Mouse (Mus musculus): ENCODE results near the gene Il22ra1. TPM values are rescaled to one million over a fixed set of nuclear protein-coding genes. Genes with fewer than 3 reads are reported as not detected.
A peak's percentile ranks its signal among the peaks of the same experiment; 100 is the strongest.

Il22ra1 gene
- total and polyA plus RNA-seq, 2 experiments: 1.4 to 4.1 TPM

DNA sequence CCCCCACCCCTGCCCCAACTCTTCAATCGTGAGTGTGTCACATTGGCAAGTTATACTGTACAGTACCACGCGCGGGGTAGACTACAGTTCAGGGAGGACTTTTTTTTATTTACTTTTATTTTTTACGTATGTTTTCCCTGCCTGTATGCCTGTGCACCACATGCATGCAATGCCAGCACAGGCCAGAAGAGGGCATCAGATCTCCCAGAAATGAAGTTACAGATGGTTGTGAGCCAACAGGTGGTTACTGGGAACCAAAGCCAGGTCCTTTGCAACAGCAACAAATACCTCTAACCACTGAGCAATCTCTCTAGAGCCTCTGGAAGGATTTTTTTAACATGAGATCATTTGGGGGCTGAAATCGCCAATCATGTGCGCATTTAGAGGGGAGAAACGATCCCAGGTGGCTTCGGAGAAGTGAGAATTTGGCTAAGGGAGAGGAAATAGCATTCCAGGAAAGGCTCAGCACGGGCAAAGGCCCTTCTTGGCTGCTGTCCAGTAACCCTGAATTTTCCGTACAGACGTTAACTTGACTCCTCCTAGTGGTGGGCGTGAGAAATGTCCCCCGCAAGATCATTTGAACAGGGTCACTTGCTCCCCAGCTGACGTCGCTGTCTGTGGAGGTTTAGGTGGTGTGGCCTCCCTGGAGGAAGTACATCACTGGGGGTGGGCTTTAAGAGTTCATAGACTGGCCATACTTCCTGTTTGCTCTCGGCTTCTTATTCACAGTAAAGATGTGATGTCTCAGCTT lies 5.3 kb upstream of the Il22ra1 start:
- no peak for DNase-seq (ENCODE audit: extremely low read depth, low read depth, low spot score)
- H3K4me1 ChIP-seq (ENCODE audit: control insufficient read depth, insufficient read depth, low read length): peaks cover 4% of the 10 kb centered on the region; the same call in 1 of the 2 replicates

DNA sequence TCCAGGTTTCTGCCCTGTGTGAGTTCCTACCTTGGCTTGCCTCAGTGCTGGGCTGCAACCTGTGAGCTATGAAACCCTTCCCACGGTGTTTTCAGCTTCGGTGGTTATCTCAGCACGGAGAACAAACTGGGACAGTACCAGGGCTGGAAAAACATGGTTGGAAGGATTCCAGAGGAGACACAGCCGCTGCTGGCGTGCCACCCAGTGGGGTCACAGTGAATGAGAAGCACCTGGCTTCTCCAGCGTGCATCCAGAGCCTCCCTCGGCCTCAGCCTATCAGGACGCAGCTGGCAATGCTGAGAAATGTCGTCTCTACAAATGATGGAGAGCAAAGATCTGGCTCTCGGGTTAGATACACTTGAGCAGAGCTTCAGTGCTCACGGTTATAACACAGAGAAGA lies 1.6 kb upstream of the Il22ra1 start:
- Histone ChIP-seq H3K4me1 (ENCODE audit: control insufficient read depth, insufficient read depth, low read length) (peaks cover 14% of the 10 kb centered on the region), H3K36me3 (ENCODE audit: control insufficient read depth, insufficient read depth, low read length) (no peaks in the 10 kb centered on the region), H3K79me2 (ENCODE audit: control insufficient read depth, insufficient read depth, low read length) (no peaks in the 10 kb centered on the region), H3K27ac (replicated peaks; ENCODE audit: insufficient read depth, low read depth, low read length) (no peak overlapping the region), H3K4me3 (ENCODE audit: insufficient read depth, low read depth, low read length) (no peak overlapping the region), H3K27me3 (ENCODE audit: control insufficient read depth, insufficient read depth, low read length) (no peaks in the 10 kb centered on the region), H3K9ac (ENCODE audit: low read depth, low read length) (no peak overlapping the region)
- no peak for TF ChIP-seq CTCF (IDR thresholded peaks at IDR 0.05; ENCODE audit: low read depth, low read length)
- TF ChIP-seq POLR2A (IDR thresholded peaks at IDR 0.05; ENCODE audit: extremely low read depth, insufficient read depth, low read length): no peak
- peak; percentile 51 for DNase-seq (ENCODE audit: extremely low read depth, low read depth, low spot score)
- 32% methylated on average over 11 of the region's 11 CpGs for WGBS

More for the DNA sequence above, 5.3 kb upstream of the Il22ra1 start:
- no peak overlapping the region for H3K9ac ChIP-seq (ENCODE audit: low read depth, low read length)
- no peak overlapping the region for H3K4me3 ChIP-seq (ENCODE audit: insufficient read depth, low read depth, low read length)
- no peaks in the 10 kb centered on the region for H3K27me3 ChIP-seq (ENCODE audit: control insufficient read depth, insufficient read depth, low read length)
- H3K27ac ChIP-seq (replicated peaks; ENCODE audit: insufficient read depth, low read depth, low read length): no peak overlapping the region
- H3K36me3 ChIP-seq (ENCODE audit: control insufficient read depth, insufficient read depth, low read length): no peaks in the 10 kb centered on the region
- H3K79me2 ChIP-seq (ENCODE audit: control insufficient read depth, insufficient read depth, low read length): no peaks in the 10 kb centered on the region
- WGBS: 77% methylated on average over 17 of the region's 17 CpGs
- no peak for TF ChIP-seq POLR2A (IDR thresholded peaks at IDR 0.05; ENCODE audit: extremely low read depth, insufficient read depth, low read length)
- peak; percentile 50 for TF ChIP-seq CTCF (IDR thresholded peaks at IDR 0.05; ENCODE audit: low read depth, low read length)

DNA sequence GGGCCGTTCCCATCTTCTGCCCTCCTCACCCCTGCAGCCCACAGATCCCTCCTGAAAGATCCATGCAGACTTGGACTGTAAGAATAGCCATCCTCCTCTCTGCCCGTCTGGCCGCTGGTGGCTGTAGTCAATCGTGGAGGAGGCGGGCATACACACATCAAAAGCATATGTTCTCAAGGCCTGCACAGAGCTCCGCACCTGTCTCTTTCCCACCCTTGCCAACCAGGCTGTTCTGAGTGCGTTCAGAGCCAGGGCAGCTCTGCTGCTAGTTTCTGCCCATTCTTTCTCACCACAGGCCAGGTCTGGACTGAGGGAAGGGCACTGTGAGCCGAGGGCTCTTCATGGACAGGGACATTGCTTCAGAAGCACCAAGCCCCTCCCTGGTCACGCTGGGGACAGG lies 2.2 kb downstream of the Il22ra1 start:
- DNase-seq (ENCODE audit: extremely low read depth, low read depth, low spot score): no peak
- Histone ChIP-seq H3K27me3 (ENCODE audit: control insufficient read depth, insufficient read depth, low read length) (no peaks in the 10 kb centered on the region), H3K79me2 (ENCODE audit: control insufficient read depth, insufficient read depth, low read length) (no peaks in the 10 kb centered on the region), H3K4me3 (ENCODE audit: insufficient read depth, low read depth, low read length) (no peak overlapping the region), H3K9ac (ENCODE audit: low read depth, low read length) (no peak overlapping the region), H3K4me1 (ENCODE audit: control insufficient read depth, insufficient read depth, low read length) (peaks cover 14% of the 10 kb centered on the region), H3K36me3 (ENCODE audit: control insufficient read depth, insufficient read depth, low read length) (peaks cover 9% of the 10 kb centered on the region), H3K27ac (replicated peaks; ENCODE audit: insufficient read depth, low read depth, low read length) (no peak overlapping the region)
- 88% methylated on average over 9 of the region's 9 CpGs for WGBS
- TF ChIP-seq CTCF (IDR thresholded peaks at IDR 0.05; ENCODE audit: low read depth, low read length) (no peak), POLR2A (IDR thresholded peaks at IDR 0.05; ENCODE audit: extremely low read depth, insufficient read depth, low read length) (no peak)

DNA sequence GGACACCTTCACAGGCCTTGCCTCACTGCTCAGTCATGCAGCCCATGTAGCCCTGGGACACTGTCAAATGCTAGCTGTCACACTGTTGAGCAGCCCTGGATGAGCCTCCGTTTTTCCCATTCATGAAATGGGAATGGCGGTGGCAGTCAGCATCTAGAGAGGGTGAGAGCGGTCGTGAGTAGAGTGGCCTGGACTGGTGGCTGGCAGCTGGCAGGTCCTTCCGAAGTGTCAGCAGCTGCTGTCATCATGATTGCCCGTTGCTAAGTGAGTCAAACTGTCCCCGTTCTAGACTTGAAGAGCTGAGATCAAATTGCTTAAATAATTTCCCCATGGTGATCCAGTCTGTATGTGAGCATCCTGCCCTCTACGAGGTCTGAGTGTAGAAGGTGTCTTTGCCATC lies 3.0 kb downstream of the Il22ra1 start:
- Histone ChIP-seq H3K27me3 (ENCODE audit: control insufficient read depth, insufficient read depth, low read length) (no peaks in the 10 kb centered on the region), H3K27ac (replicated peaks; ENCODE audit: insufficient read depth, low read depth, low read length) (no peak overlapping the region), H3K79me2 (ENCODE audit: control insufficient read depth, insufficient read depth, low read length) (no peaks in the 10 kb centered on the region), H3K9ac (ENCODE audit: low read depth, low read length) (no peak overlapping the region), H3K36me3 (ENCODE audit: control insufficient read depth, insufficient read depth, low read length) (peaks cover 11% of the 10 kb centered on the region), H3K4me3 (ENCODE audit: insufficient read depth, low read depth, low read length) (no peak overlapping the region), H3K4me1 (ENCODE audit: control insufficient read depth, insufficient read depth, low read length) (peaks cover 14% of the 10 kb centered on the region)
- 84% methylated on average over 8 of the region's 8 CpGs for whole genome bisulfite sequencing
- TF ChIP-seq CTCF (IDR thresholded peaks at IDR 0.05; ENCODE audit: low read depth, low read length): no peak
- no peak for TF ChIP-seq POLR2A (IDR thresholded peaks at IDR 0.05; ENCODE audit: extremely low read depth, insufficient read depth, low read length)
- no peak for DNase-seq (ENCODE audit: extremely low read depth, low read depth, low spot score)

DNA sequence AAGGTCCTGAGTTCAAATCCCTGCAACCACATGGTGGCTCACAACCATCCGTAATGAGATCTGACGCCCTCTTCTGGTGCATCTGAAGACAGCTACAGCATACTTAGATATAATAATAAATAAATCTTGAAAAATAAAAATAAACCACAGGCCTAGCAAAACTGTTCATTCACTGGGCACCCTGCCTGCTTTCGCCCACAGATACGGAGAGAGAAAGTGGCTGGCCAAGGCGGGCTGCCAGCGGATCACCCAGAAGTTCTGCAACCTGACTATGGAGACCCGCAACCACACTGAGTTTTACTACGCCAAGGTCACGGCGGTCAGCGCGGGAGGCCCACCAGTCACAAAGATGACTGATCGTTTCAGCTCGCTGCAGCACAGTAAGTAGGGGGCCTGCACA lies 5.9 kb downstream of the Il22ra1 start:
- Histone ChIP-seq H3K9ac (ENCODE audit: low read depth, low read length) (no peak overlapping the region), H3K27ac (replicated peaks; ENCODE audit: insufficient read depth, low read depth, low read length) (no peak overlapping the region), H3K4me1 (ENCODE audit: control insufficient read depth, insufficient read depth, low read length) (peaks cover 4% of the 10 kb centered on the region), H3K79me2 (ENCODE audit: control insufficient read depth, insufficient read depth, low read length) (no peaks in the 10 kb centered on the region), H3K36me3 (ENCODE audit: control insufficient read depth, insufficient read depth, low read length) (peaks cover 17% of the 10 kb centered on the region), H3K27me3 (ENCODE audit: control insufficient read depth, insufficient read depth, low read length) (no peaks in the 10 kb centered on the region), H3K4me3 (ENCODE audit: insufficient read depth, low read depth, low read length) (no peak overlapping the region)
- no peak for TF ChIP-seq POLR2A (IDR thresholded peaks at IDR 0.05; ENCODE audit: extremely low read depth, insufficient read depth, low read length)
- no peak for TF ChIP-seq CTCF (IDR thresholded peaks at IDR 0.05; ENCODE audit: low read depth, low read length)
- WGBS: 97% methylated on average over 14 of the region's 14 CpGs
- DNase-seq (ENCODE audit: extremely low read depth, low read depth, low spot score): no peak

DNA sequence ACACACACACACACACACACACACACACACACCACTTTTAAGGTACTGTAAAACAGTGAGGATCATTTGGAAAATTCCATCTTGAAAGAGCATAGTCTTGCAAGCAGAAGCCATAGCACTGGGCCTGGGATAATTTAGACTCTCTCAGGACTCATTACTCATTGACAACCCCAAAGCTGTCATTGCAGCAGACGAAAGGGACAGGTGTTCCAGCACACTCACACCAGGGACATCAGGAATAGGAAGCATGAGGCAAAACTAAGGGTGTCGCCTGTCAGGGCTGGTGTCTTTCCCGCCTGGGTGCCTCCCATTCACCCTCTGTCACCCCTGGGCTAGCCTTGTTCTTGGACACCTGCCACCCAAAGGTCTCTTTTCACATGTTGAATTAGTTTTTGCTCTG lies 8.9 kb downstream of the Il22ra1 start:
- peaks cover 3% of the 10 kb centered on the region; the same call in 1 of the 2 replicates for H3K4me1 ChIP-seq (ENCODE audit: control insufficient read depth, insufficient read depth, low read length)
- TF ChIP-seq CTCF (IDR thresholded peaks at IDR 0.05; ENCODE audit: low read depth, low read length) (no peak), POLR2A (IDR thresholded peaks at IDR 0.05; ENCODE audit: extremely low read depth, insufficient read depth, low read length) (no peak)
- H3K4me3 ChIP-seq (ENCODE audit: insufficient read depth, low read depth, low read length): no peak overlapping the region
- H3K27ac ChIP-seq (replicated peaks; ENCODE audit: insufficient read depth, low read depth, low read length): no peak overlapping the region
- 88% methylated on average over 3 of the region's 3 CpGs for WGBS
- DNase-seq (ENCODE audit: extremely low read depth, low read depth, low spot score): no peak
- no peaks in the 10 kb centered on the region for H3K79me2 ChIP-seq (ENCODE audit: control insufficient read depth, insufficient read depth, low read length)
- H3K27me3 ChIP-seq (ENCODE audit: control insufficient read depth, insufficient read depth, low read length): no peaks in the 10 kb centered on the region
- H3K9ac ChIP-seq (ENCODE audit: low read depth, low read length): no peak overlapping the region
- H3K36me3 ChIP-seq (ENCODE audit: control insufficient read depth, insufficient read depth, low read length): peaks cover 17% of the 10 kb centered on the region
